Mouse (Mus musculus): Measurements from ENCODE around the gene Tyms.

- TF ChIP-seq EP300 (IDR thresholded peaks at IDR 0.05; ENCODE audit: insufficient read depth, low read depth, low read length), result no peak
- no peak; the same call in 1 of the 2 replicates for TF ChIP-seq CTCF (IDR thresholded peaks at IDR 0.05)
- TF ChIP-seq POLR2A (IDR thresholded peaks at IDR 0.05; ENCODE audit: insufficient read depth, low read depth, low read length), result no peak
These were observed 38.4 kb upstream of the Tyms start for GRCm38 (mm10) chr5:30111771-30112170.

All from heart, adult 2 months (tissue).